Mouse (Mus musculus): ENCODE results near the gene Pde6b. TPM values are rescaled to one million over a fixed set of nuclear protein-coding genes. Genes with fewer than 3 reads are reported as not detected.

The Pde6b gene
- polyA plus RNA-seq, 1 experiment from 2014 or later: 0.24 TPM

DNA sequence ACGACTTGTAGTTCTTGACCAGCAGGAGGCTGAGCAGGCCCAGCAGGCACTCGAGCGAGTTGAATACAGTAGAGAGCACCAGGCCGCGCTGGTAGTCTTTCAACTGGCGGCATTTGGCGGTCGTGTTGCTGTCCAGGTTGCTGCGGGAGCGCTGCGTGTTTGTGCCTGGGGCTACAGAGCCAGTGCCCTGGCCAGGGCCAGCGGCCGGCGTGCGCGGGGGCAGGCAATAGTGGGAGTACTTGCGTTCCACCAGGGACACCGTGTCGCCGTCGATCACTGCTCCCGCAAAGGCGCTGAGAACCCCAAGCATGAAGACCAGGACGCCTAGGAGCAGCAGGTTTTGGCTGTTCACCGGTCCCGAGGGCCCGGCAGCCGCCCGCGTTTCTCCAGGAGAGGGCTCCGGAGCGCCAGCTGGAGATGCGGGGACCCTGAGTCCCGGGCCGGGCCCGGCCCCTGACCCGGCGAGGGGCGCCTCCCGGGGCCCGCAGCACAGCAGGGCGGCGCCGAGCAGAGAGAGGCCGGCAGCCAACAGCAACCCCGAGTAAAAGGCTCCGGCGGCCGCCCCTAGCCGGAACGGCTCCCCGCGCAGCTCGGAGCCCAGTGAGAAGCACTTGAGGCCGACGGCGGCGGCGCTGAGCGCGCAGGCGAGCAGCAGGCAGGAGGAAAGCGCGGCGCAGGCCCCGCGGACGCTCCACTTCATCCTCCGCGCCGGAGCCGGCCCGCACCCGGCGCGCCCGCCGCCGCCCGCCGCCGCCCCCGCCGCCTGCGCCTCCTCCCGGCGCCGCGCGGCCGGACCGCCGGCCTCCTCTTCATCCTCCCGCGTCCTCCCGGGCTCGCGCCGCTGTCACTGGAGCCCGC, 21.0 kb upstream of the Pde6b start:
- peak overlapping the region; percentile 58 for H3K9ac ChIP-seq (replicated peaks)
- no peaks in the 10 kb centered on the region for H3K36me3 ChIP-seq
- peak overlapping the region; percentile 60 for H3K4me3 ChIP-seq
- no peaks in the 10 kb centered on the region for H3K9me3 ChIP-seq
- ATAC-seq (ENCODE audit: low FRiP score, low read depth): peak; percentile 55
- H3K4me2 ChIP-seq (replicated peaks): peak overlapping the region; percentile 93
- H3K27me3 ChIP-seq: peaks cover 92% of the 10 kb centered on the region
- peaks cover 29% of the 10 kb centered on the region for H3K4me1 ChIP-seq
- H3K27ac ChIP-seq (replicated peaks): no peak overlapping the region
- under 1% methylated on average over 71 of the region's 100 CpGs for WGBS

GRCm38 (mm10) chr5:108367871-108368332, 20.3 kb upstream of the Pde6b start, which contains the start of gene Gm42517:
TSS of gene Gm42517 (minus strand) at chr5:108367922.
- peak; percentile 42 for ATAC-seq (ENCODE audit: low FRiP score, low read depth)
- Histone ChIP-seq H3K4me2 (replicated peaks) (peak within 1 kb of the TSS; percentile 93), H3K27me3 (peaks cover 97% of the 10 kb centered on the region), H3K4me1 (peaks cover 29% of the 10 kb centered on the region), H3K36me3 (no peaks in the 10 kb centered on the region), H3K27ac (replicated peaks) (no peak within 1 kb of the TSS), H3K9ac (replicated peaks) (peak within 1 kb of the TSS; percentile 58), H3K9me3 (no peaks in the 10 kb centered on the region), H3K4me3 (peak within 1 kb of the TSS; percentile 60)
- WGBS: 1% methylated on average over 24 of the region's 36 CpGs

GRCm38 (mm10) chr5:108368446-108368845, 19.7 kb upstream of the Pde6b start:
- Histone ChIP-seq H3K27me3 (peaks cover 93% of the 10 kb centered on the region), H3K9me3 (no peaks in the 10 kb centered on the region), H3K27ac (replicated peaks) (no peak overlapping the region), H3K4me1 (peaks cover 29% of the 10 kb centered on the region), H3K4me3 (peak overlapping the region; percentile 60), H3K4me2 (replicated peaks) (peak overlapping the region; percentile 93), H3K9ac (replicated peaks) (no peak overlapping the region), H3K36me3 (no peaks in the 10 kb centered on the region)
- WGBS: 5% methylated on average over 6 of the region's 6 CpGs
- peak; percentile 6; the same call in 1 of the 2 replicates for ATAC-seq (ENCODE audit: low FRiP score, low read depth)

DNA sequence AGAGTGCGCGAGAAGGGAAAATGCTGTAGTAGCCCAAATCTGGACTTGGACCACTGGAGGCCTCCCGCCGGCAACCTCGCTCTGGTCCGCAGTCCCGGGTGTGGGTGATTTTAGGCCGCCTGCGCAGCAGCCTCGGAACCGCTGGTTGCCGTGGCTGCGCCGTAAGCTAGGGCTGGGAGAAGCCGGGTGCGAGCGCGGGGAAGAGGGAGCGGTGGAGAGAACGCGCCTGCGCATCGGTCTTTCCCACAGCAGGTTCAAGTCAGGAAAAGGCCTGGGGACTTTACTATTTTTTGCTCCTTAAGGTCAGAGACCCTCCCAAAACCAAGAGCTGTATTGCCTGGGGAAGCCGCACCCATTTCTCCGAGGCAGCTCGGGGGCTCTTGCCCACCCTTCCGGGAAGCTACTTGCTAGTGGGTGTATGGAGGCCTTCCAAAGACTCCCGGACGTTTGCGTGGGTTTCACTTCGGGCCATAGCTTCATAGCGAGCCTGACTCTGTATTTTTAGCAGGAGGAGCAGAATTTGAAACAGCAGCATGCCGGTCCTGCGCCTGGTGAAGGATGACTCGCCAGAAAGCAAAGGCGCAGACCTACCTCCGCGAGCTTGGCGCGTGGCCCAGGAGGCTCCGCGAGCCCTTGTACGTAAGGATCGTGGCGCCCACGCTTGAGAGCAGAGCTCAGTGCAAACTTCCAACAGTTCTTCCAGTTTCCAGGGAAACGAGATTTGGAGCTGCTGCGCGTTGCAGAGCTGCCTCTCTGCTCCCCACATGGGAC, 19.2 kb upstream of the Pde6b start:
- ATAC-seq (ENCODE audit: low FRiP score, low read depth): no peak
- H3K9me3 ChIP-seq: no peaks in the 10 kb centered on the region
- WGBS: under 1% methylated on average over 49 of the region's 49 CpGs
- H3K9ac ChIP-seq (replicated peaks): no peak overlapping the region; the same call in 1 of the 2 replicates
- no peak overlapping the region for H3K27ac ChIP-seq (replicated peaks)
- H3K36me3 ChIP-seq: no peaks in the 10 kb centered on the region
- peaks cover 91% of the 10 kb centered on the region for H3K27me3 ChIP-seq
- H3K4me1 ChIP-seq: peaks cover 29% of the 10 kb centered on the region
- peak overlapping the region; percentile 60 for H3K4me3 ChIP-seq
- peak overlapping the region; percentile 93 for H3K4me2 ChIP-seq (replicated peaks)

DNA sequence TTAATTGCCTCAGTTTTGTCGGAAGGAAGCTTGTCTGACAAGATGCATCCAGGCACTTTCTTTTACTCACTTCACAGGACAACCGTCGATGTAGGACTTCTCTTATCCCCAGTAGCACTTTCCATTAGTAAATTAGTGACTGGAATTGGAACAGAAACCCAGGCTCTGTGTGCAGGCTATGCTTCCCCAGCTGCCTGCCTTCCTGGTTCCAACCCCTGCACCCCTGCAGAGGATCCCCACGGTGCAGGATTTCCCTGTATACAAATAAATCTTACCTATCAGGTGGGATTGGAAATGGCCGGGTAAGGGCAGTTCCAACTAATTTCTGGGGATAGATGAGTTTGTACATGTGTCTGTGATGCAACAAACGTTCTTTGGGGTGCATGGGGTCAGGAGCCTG, 18.2 kb upstream of the Pde6b start:
- no peak overlapping the region for H3K27ac ChIP-seq (replicated peaks)
- 1% methylated on average over 6 of the region's 6 CpGs for WGBS
- H3K9me3 ChIP-seq: no peaks in the 10 kb centered on the region
- no peaks in the 10 kb centered on the region for H3K36me3 ChIP-seq
- no peak overlapping the region for H3K9ac ChIP-seq (replicated peaks)
- H3K4me3 ChIP-seq: no peak overlapping the region
- no peak overlapping the region for H3K4me2 ChIP-seq (replicated peaks)
- H3K4me1 ChIP-seq: peaks cover 29% of the 10 kb centered on the region
- ATAC-seq (ENCODE audit: low FRiP score, low read depth): no peak
- peaks cover 83% of the 10 kb centered on the region for H3K27me3 ChIP-seq

DNA sequence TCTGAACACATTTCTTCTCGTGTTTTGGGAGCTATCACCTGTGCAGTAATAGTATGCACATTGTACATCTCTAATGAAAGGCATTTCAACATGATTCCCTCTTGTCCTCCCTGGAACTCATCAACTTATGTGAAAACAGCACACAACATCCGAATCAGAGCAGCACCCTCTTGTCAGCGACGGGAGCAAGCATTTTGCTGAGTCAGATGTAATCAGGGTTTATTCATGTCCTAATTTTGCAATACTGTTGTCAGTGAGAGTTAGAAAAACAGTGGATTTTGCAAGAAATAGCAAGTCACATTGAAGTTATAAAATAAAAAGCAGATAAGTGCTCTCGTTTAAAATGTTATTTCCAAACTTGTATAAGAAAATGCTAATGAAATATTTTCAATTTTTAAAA, 14.1 kb upstream of the Pde6b start:
- Histone ChIP-seq H3K4me1 (peaks cover 3% of the 10 kb centered on the region), H3K27ac (replicated peaks) (no peak overlapping the region), H3K27me3 (peaks cover 42% of the 10 kb centered on the region), H3K9ac (replicated peaks) (no peak overlapping the region), H3K36me3 (no peaks in the 10 kb centered on the region), H3K9me3 (no peaks in the 10 kb centered on the region), H3K4me2 (replicated peaks) (no peak overlapping the region), H3K4me3 (no peak overlapping the region)
- WGBS: 77% methylated on average over 5 of the region's 5 CpGs
- no peak for ATAC-seq (ENCODE audit: low FRiP score, low read depth)

DNA sequence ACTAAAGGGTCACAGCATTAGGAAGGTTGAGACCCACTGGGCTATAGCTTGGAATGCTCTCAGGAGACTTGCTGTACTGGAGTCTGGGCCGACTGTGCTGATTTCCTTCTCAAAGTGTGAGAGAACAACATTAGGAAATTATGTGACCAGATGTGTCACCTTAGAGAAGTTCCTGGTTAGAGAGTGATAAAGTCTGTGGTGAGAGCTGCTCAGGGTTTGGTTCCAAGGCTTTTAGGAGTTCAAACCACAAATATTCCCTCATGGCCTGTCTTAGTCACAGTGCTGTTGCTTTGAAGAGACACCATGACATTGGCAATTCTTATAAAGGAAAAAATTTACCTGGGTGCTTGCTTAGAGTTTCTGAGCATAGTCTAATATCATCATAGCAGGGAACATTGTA, 12.1 kb upstream of the Pde6b start:
- H3K27ac ChIP-seq (replicated peaks): no peak overlapping the region
- H3K4me2 ChIP-seq (replicated peaks): no peak overlapping the region
- H3K9ac ChIP-seq (replicated peaks): no peak overlapping the region
- no peaks in the 10 kb centered on the region for H3K9me3 ChIP-seq
- no peak for ATAC-seq (ENCODE audit: low FRiP score, low read depth)
- H3K4me3 ChIP-seq: no peak overlapping the region
- H3K27me3 ChIP-seq: peaks cover 22% of the 10 kb centered on the region
- 72% methylated on average over 1 of the region's 1 CpGs for WGBS
- H3K36me3 ChIP-seq: no peaks in the 10 kb centered on the region
- no peaks in the 10 kb centered on the region for H3K4me1 ChIP-seq

GRCm38 (mm10) chr5:108378346-108378745, 9.8 kb upstream of the Pde6b start:
- H3K4me3 ChIP-seq: no peak overlapping the region
- WGBS: 85% methylated on average over 4 of the region's 4 CpGs

DNA sequence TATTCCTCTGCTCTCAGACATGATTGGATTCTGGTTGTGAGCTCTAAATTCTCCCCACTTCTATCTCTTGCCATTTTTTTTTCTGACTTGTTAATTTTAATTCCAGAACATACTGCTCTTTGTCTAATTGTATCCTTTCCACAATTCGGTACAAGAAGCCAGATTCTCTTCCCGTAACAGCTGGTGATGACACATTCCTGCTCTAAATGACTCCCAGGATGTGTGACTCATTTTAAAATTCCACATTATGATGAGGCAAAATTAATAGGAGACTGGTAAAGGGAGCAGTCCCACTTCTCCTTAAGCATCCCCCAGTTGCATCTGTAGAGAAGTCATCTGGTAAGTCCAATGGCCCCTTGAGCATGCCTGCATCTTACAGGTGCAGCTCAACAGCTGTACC, 2.6 kb upstream of the Pde6b start:
- no peak overlapping the region for H3K4me3 ChIP-seq
- no peak overlapping the region for H3K4me2 ChIP-seq (replicated peaks)
- H3K4me1 ChIP-seq: no peaks in the 10 kb centered on the region
- H3K27ac ChIP-seq (replicated peaks): no peak overlapping the region
- H3K36me3 ChIP-seq: no peaks in the 10 kb centered on the region
- H3K9me3 ChIP-seq: no peaks in the 10 kb centered on the region
- ATAC-seq (ENCODE audit: low FRiP score, low read depth): no peak
- H3K27me3 ChIP-seq: no peaks in the 10 kb centered on the region
- no peak overlapping the region for H3K9ac ChIP-seq (replicated peaks)
- WGBS: 86% methylated on average over 2 of the region's 2 CpGs

More at GRCm38 (mm10) chr5:108378346-108378745, 9.8 kb upstream of the Pde6b start:
- H3K27me3 ChIP-seq: peaks cover 4% of the 10 kb centered on the region
- no peak for ATAC-seq (ENCODE audit: low FRiP score, low read depth)
- no peaks in the 10 kb centered on the region for H3K9me3 ChIP-seq
- H3K36me3 ChIP-seq: no peaks in the 10 kb centered on the region
- no peaks in the 10 kb centered on the region for H3K4me1 ChIP-seq
- no peak overlapping the region for H3K27ac ChIP-seq (replicated peaks)
- H3K4me2 ChIP-seq (replicated peaks): no peak overlapping the region
- no peak overlapping the region for H3K9ac ChIP-seq (replicated peaks)

DNA sequence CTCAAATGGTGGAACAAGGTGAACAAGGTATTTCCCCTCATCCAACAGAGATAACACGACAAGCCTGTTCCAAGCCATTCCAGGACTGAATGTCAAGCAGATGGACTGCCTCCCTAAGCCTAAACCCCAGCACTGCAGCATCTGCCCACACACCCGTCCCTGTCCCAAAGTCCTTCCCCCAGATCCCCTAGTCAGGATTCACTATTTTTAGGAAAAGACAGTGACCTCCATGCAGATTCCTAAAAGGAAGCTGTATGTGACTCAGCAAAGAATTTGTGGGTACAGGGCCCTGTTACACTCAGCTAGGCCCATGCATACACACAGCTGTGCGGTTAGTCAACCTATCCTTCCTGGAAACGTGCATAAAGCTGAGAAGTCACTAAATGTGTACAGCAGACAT, 1.7 kb upstream of the Pde6b start:
- H3K9me3 ChIP-seq: no peaks in the 10 kb centered on the region
- H3K27me3 ChIP-seq: no peaks in the 10 kb centered on the region
- WGBS: 71% methylated on average over 4 of the region's 4 CpGs
- no peak overlapping the region for H3K4me2 ChIP-seq (replicated peaks)
- H3K27ac ChIP-seq (replicated peaks): no peak overlapping the region
- ATAC-seq (ENCODE audit: low FRiP score, low read depth): no peak
- no peaks in the 10 kb centered on the region for H3K4me1 ChIP-seq
- no peak overlapping the region for H3K9ac ChIP-seq (replicated peaks)
- no peak overlapping the region for H3K4me3 ChIP-seq
- no peaks in the 10 kb centered on the region for H3K36me3 ChIP-seq

GRCm38 (mm10) chr5:108389744-108390143, 1.6 kb downstream of the Pde6b start:
- WGBS: 85% methylated on average over 3 of the region's 3 CpGs
- Histone ChIP-seq H3K9ac (replicated peaks) (no peak overlapping the region), H3K4me3 (no peak overlapping the region), H3K27me3 (no peaks in the 10 kb centered on the region), H3K36me3 (no peaks in the 10 kb centered on the region), H3K4me1 (no peaks in the 10 kb centered on the region), H3K27ac (replicated peaks) (no peak overlapping the region), H3K9me3 (no peaks in the 10 kb centered on the region), H3K4me2 (replicated peaks) (no peak overlapping the region)
- ATAC-seq (ENCODE audit: low FRiP score, low read depth): no peak

GRCm38 (mm10) chr5:108403453-108403852, 15.3 kb downstream of the Pde6b start:
- Histone ChIP-seq H3K4me3 (no peak overlapping the region), H3K9me3 (no peaks in the 10 kb centered on the region), H3K36me3 (no peaks in the 10 kb centered on the region), H3K4me1 (no peaks in the 10 kb centered on the region), H3K27ac (replicated peaks) (no peak overlapping the region), H3K27me3 (no peaks in the 10 kb centered on the region; the same call in 1 of the 2 replicates), H3K4me2 (replicated peaks) (no peak overlapping the region), H3K9ac (replicated peaks) (no peak overlapping the region)
- WGBS: 79% methylated on average over 4 of the region's 4 CpGs
- no peak for ATAC-seq (ENCODE audit: low FRiP score, low read depth)
